Mouse (Mus musculus) adrenal gland, postnatal 10 days (tissue): ENCODE results near the gene Bckdk. TPM values are rescaled to one million over a fixed set of nuclear protein-coding genes. Genes with fewer than 3 reads are reported as not detected.
"Not testable (repeated sequence)": the region's sequence is repeated elsewhere in the genome, so short reads cannot be mapped to it uniquely, and the experiment has no call there.

Experiments used
- DNase-seq: peaks from one replicate; pipeline ENCODE4 v3.0.0; 2021; ENCODE audit warnings: mixed read lengths
- total RNA-seq, 2 experiments: library from RNA; stranded (reverse); gene quantifications; 2 replicates each; pipeline ENCODE4 v1.2.3; 2021

Gene Bckdk
- total RNA-seq, 2 experiments from 2014 or later: 124 to 135 TPM

- DNase-seq: peak; percentile 70
Observed at GRCm38 (mm10) chr7:127931351-127932135, 27.7 kb downstream of the Bckdk start.

DNA sequence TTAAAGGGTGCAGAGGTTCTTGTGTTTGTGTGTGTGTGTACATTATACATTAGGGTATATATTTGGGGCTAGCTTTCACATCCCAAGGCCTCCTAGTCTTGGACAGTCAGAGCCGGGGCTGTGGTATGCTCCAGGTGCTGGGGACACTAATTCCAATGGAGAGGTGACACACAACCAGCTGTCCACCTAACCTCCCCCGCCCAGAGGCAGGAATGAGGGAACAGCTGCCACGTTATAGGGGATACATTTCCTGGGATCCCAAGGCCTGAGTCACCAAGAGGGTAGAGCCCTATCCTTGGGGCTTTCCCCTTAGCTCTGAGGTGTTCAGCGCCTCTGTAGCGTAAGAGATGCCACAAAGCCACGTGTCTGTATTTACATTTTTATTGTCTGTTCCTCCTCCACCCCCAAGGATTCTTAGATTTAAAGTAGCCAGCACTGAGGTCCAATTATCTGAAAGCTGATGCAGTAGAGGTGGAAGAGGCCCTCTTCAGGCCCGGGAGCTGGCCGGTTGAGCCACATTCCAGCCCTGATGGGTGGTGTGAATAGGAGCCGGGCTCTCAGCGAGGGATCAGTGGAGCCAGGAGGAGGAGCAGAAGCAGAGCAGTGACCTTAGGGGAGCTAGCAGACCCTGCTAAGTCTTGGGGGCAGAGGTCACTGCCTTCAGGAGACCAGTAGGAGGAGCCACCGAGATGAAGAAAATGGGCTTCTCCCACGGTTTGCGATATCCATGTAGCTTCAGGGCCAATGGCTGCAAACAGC is 28.6 kb downstream of the Bckdk start:
- no peak for DNase-seq

- DNase-seq: no peak
Observed at GRCm38 (mm10) chr7:127934075-127934474, 30.2 kb downstream of the Bckdk start.

- DNase-seq: peak; percentile 98
Observed at GRCm38 (mm10) chr7:127935028-127935722, 31.3 kb downstream of the Bckdk start.

DNA sequence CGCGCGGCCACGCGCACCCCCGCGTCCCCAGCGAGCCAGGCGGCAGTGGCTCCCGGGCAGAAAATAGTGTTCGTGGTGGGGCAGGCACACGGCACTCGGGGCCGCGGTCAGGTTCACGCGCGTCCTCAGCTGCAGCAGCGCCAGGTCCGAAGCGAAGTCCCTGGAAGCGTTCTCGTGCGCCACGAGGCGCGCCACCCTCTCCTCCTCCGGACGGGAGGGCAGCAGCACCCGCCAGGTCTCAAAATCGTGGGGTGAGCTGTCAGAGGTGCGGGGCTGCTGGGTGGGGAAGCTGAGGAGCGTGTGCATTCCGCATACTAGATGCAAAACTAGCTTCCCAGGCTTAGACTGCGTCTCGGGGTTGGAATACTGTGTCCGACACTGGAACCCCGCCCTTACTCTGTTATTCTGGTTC is 31.9 kb downstream of the Bckdk start:
- DNase-seq: no peak

DNA sequence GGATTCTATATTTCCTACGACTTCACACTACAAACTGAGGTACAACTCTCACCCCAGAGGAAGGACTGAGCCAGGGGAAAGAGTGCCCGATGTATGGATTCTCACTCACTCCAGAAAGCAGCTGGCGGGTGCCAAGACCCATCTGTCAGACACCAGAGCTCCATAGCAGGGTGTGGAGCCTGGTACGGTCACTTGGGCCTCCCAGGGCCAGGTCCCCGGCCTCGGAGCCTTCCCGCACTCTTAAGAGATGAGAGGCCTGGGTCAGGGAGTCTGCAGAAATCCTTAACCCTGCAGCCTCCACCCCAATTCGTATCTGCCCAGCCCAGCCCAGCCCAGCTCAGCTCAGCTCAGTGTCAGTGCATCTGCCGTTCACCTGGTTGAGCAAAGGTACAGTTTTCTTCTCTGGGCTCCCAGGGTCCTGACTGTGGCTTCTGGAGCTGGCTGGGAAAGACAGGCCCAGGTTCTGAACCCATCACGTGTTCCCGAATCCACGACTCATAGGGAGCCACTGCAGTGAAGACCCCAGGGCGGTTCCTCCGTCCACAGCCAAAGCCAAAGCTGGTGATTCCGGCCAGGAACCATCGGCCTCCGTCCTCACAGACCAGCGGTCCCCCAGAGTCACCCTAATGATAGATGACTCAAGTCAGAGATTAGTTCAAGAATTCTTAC is 32.5 kb downstream of the Bckdk start:
- no peak for DNase-seq

- DNase-seq: not testable (repeated sequence)
Observed at GRCm38 (mm10) chr7:127942097-127942496, 38.2 kb downstream of the Bckdk start.

DNA sequence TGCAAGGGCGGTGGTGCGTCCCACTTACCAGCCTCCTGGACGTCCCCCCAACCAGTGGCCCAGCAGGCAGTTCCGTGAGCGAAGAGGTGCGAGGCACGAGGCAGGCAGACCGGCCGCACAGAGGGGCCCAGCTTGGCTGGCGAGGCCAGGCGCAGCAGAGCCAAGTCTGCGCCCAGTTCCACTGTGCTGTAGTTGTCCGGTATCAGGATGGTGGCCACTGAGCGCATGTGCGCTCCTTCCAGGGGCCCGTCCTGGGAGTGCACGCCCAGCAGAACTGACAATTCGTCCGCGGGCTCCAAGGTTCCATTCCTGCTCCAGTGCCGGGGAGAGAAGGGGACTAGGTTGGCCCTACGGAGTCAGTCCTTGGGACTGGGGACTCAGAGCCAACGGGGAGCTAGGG is 40.7 kb downstream of the Bckdk start:
- peak; percentile 62 for DNase-seq

DNA sequence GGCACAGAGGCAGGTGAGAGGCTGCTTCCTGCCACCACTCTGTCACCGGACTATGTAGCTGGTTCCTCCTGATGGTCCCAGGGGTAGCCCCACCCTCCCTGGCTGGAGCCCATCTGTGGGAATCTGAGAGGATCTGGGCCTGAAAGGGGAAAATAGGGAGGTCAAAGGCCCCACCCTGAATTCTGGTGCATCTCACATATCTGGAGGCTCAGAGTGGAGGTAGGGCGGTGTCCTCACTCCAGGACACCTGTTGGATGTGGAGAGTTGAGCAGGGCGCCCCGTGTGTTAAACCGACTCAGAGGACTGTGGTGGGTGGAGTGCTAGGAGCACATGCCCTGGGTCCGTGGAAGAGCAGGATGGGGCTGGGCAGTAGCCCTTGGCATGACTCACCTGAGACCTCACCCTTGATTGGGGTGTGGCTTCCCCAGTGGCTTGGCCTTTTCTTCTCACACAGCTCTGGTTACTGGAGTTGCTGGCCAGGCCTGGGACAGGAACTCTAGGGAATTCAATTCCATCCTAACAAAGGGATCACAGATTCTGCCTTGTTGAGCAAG is 42.7 kb downstream of the Bckdk start, which contains the start of gene Prss36:
TSS of gene Prss36 (minus strand) at position 256 of the 554 bp plus-strand sequence.
- no peak for DNase-seq

DNA sequence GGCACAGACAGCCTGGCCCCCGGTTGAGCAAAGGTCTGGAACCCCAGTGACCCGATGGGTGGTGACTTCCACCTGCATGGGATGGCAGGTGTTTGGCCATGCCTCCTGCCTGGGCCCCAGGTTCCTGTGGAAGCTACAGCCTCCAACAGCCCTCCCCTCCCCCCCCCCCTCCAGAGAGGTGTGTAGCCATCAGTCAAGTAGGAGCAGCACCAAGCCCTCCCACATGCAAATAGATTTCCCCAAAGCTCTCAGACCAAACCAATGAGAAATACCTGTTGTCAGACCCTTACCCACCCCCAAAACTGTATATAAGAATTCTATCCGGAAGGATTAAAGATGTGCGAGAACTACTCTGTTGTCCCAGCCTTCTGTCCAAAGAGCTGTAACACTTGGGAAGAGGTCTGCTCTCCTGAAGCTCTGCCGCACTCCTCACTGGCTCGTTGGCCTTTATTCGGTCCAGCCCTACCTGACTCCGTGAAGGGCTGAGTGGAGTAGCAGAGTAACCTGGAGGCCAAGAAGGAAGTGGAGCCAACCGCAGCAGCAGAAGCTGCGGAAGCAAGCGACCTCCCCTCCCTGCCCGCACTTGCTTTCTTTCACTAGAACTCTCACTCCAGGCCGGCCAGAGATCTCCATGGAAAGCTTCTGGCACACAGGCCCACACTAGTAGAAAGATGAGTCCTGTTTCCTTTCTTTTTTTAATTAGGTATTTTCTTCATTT is 49.1 kb downstream of the Bckdk start:
- DNase-seq: no peak

DNA sequence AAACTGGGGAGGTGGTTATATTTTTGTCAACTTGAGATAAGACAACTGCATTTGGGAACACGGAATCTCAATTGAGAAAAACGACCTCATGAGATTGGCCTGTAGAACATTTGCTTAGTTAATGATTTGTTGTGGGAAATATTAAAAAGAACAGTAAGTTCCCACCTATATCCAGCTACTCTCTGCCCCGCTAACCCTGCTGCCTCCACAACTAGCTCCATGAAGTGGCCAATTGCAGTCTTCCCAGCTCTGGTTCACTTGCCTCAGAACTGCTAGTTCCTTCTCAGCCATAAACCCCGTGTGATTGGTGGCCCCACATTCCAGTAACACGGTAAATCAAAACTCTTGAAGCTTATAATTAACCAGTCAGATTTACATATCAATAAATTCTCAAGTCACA is 55.5 kb downstream of the Bckdk start:
- no peak for DNase-seq

Other genes starting within 250 kb of the Bckdk start
- 10 to 100 TPM; 77.0 to 81.8 TPM for gene Bcl7c, start 195.1 kb upstream of the Bckdk start, total RNA-seq
- 1 to 10 TPM; 6.3 to 6.8 TPM for gene Ctf1, start 191.3 kb upstream of the Bckdk start, total RNA-seq
- not detected for gene Ctf2, start 171.9 kb upstream of the Bckdk start, total RNA-seq
- gene Fbxl19, start 159.5 kb upstream of the Bckdk start, total RNA-seq: 10 to 100 TPM; 12.3 to 18.5 TPM
- gene Orai3, start 134.3 kb upstream of the Bckdk start, total RNA-seq: 10 to 100 TPM; 31.5 to 32.0 TPM
- gene Setd1a, start 127.4 kb upstream of the Bckdk start, total RNA-seq: 10 to 100 TPM; 35.9 to 46.6 TPM
- gene Gm49388, start 118.5 kb upstream of the Bckdk start, total RNA-seq: 1 to 10 TPM; 4.7 to 5.6 TPM
- 10 to 100 TPM; 57.1 to 73.1 TPM for gene Hsd3b7, start 103.5 kb upstream of the Bckdk start, total RNA-seq
- 10 to 100 TPM; 67.8 to 94.9 TPM for gene Stx4a, start 79.8 kb upstream of the Bckdk start, total RNA-seq
- gene Stx1b, start 79.5 kb upstream of the Bckdk start, total RNA-seq: 1 to 10 TPM; 6.9 to 9.4 TPM
- gene Zfp646, start 27.9 kb upstream of the Bckdk start, total RNA-seq: 10 to 100 TPM; 29.8 to 35.6 TPM
- gene Zfp668, start 27.3 kb upstream of the Bckdk start, total RNA-seq: 1 to 10 TPM; 5.4 to 9.5 TPM
- gene Prss53, start 13.1 kb upstream of the Bckdk start, total RNA-seq: 1 to 10 TPM in 1 of 2 experiments, under 1 TPM in 1; 0.72 to 1.2 TPM
- not detected for gene Gm21974, start 8.6 kb upstream of the Bckdk start, total RNA-seq
- gene Vkorc1, start 8.5 kb upstream of the Bckdk start, total RNA-seq: 100 to 1,000 TPM in 1 of 2 experiments, 10 to 100 TPM in 1; 84.3 to 112 TPM
- gene Kat8, start 8.4 kb downstream of the Bckdk start, total RNA-seq: 10 to 100 TPM; 22.5 to 24.7 TPM
- gene Prss8, start 26.0 kb downstream of the Bckdk start, total RNA-seq: under 1 TPM; 0.45 to 0.96 TPM
- gene Prss36, start 42.6 kb downstream of the Bckdk start, total RNA-seq: 10 to 100 TPM; 11.5 to 12.4 TPM
- 100 to 1,000 TPM; 261 to 396 TPM for gene Fus, start 63.4 kb downstream of the Bckdk start, total RNA-seq
- 1 to 10 TPM; 5.6 to 8.0 TPM for gene Pycard, start 89.8 kb downstream of the Bckdk start, total RNA-seq
- 10 to 100 TPM in 1 of 2 experiments, 1 to 10 TPM in 1; 5.2 to 24.5 TPM for gene Trim72, start 99.9 kb downstream of the Bckdk start, total RNA-seq
- 1 to 10 TPM; 5.4 to 5.9 TPM for gene Itgam, start 158.6 kb downstream of the Bckdk start, total RNA-seq
- gene Gm49368, start 158.6 kb downstream of the Bckdk start, total RNA-seq: under 1 TPM in 1 of 2 experiments, not detected in 1; 0.09 TPM
- gene Itgax, start 225.5 kb downstream of the Bckdk start, total RNA-seq: 1 to 10 TPM in 1 of 2 experiments, under 1 TPM in 1; 0.54 to 1.5 TPM